Mouse (Mus musculus): Measurements from ENCODE around the gene Enpp6.

DNA sequence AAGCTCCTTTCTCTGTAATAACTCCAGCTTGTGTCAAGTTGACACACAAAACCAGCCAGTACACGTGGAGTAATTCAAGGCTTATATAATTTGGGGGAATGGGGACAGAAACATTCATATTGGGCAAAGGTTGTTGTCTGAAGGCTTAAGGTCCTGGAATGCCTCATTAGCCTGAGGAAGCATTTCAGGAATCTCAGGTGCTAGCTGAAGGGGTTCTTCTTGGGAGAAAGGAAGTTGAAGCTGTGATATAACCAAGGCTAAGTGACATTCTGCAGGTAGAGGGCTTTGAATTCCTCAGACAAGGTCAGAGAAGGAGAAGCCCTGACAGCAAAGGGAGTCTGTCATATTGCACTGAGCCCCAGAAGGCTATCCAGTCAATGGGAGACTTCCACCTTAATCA, 133.2 kb downstream of the Enpp6 start:
- no peak for TF ChIP-seq EP300 (IDR thresholded peaks at IDR 0.05; ENCODE audit: low read depth)
- no peak for TF ChIP-seq CTCF (IDR thresholded peaks at IDR 0.05; ENCODE audit: low read depth)

All from heart, postnatal 0 days (tissue).